Mouse (Mus musculus): ENCODE results near the gene Kifc3. TPM values are rescaled to one million over a fixed set of nuclear protein-coding genes. Genes with fewer than 3 reads are reported as not detected.

Gene Kifc3
- polyA plus RNA-seq, 1 experiment from 2014 or later, result 9.3 TPM

DNA sequence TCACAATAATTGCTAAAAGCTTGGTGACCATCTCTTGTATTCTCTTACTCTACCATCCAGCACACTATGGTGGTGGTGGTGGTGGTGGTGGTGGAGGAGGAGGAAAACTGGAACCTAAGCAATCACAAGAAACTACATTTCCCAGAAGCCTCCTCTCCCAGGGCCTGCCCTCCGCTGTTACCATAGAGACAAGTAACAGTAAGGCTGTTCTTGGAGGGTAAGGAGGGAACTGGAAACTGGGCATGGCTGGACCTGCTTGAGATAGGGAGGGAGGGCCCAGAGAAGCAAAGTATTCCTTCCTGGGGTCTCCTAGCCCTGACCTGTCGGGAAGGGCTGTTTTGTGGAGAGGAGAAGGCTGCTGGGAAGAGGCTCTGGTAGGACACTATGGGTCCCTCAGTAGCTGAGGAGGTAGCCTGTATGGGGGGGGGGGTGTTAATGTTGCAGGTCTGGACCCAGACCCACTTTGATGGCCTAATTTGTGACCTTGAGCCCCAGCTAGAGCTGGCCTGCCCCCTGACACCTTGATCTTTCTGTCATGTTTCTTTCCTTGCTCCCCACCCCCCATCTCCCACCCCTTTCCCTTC lies 147.6 kb downstream of the Kifc3 start, which contains the start of gene Drc7:
Drc7 (plus strand) TSS at position 177 of the 584 bp plus-strand sequence.
- no peaks in the 10 kb centered on the region for H3K9me3 ChIP-seq (ENCODE audit: control insufficient read depth, low read length)
- peaks cover 2 to 5% of the 10 kb centered on the region in 2 experiments; a peak in 2 of 4 replicates for H3K4me1 ChIP-seq (ENCODE audit: control insufficient read depth in 2 of 2, insufficient read depth in 2 of 2, low read length in 2 of 2)
- no peaks in the 10 kb centered on the region for H3K36me3 ChIP-seq (ENCODE audit: control insufficient read depth, insufficient read depth, low read length)
- H3K4me3 ChIP-seq (ENCODE audit: control insufficient read depth in 1 of 2, insufficient read depth in 1 of 2, low read depth in 1 of 2, low read length in 2 of 2), result no peak within 1 kb of the TSS
- no peak within 1 kb of the TSS for H3K27ac ChIP-seq (replicated peaks in 1 of 2; ENCODE audit: control insufficient read depth in 1 of 2, insufficient read depth in 1 of 2, low read depth in 2 of 2, low read length in 2 of 2)
- 0 out of 2 replicates have a peak, but pooled peaks have one; percentile 28 for ATAC-seq (ENCODE audit: insufficient number of reproducible peaks, insufficient read depth, low FRiP score, low read depth)
- H3K4me2 ChIP-seq (ENCODE audit: low read length), result no peak within 1 kb of the TSS
- 12% methylated on average over 2 of the region's 2 CpGs for WGBS
- H3K27me3 ChIP-seq (ENCODE audit: control insufficient read depth, insufficient read depth, low read length), result no peaks in the 10 kb centered on the region
- H3K9ac ChIP-seq (ENCODE audit: low read length), result no peak within 1 kb of the TSS

DNA sequence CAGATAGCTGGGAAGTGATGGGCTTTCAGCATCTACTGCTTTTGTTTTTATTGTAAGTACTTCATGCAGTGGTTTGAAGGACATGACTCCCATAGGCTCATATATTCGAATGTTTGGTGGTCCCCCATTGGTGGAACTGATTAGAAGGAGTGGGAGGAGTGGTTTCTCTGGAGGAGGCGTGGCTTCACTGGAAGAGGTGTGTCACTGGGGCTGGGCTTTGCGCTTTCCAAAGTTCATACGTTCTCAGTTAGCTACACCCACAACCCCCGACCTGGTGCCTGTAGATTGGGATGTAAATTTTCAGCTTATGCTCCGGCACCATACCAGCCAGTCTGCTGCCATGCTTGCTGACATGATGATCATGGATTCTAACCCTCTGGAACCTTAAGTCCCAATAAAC lies 148.2 kb downstream of the Kifc3 start:
- no peaks in the 10 kb centered on the region for H3K9me3 ChIP-seq (ENCODE audit: control insufficient read depth, low read length)

More for the DNA sequence above, 148.2 kb downstream of the Kifc3 start:
- WGBS, result 57% methylated on average over 6 of the region's 6 CpGs
- no peak for ATAC-seq (ENCODE audit: insufficient number of reproducible peaks, insufficient read depth, low FRiP score, low read depth)
- Histone ChIP-seq H3K9ac (ENCODE audit: low read length) (no peak overlapping the region), H3K4me1 (ENCODE audit: control insufficient read depth in 2 of 2, insufficient read depth in 2 of 2, low read length in 2 of 2) (peaks cover 2% of the 10 kb centered on the region in 2 experiments; a peak in 2 of 4 replicates), H3K27me3 (ENCODE audit: control insufficient read depth, insufficient read depth, low read length) (no peaks in the 10 kb centered on the region), H3K36me3 (ENCODE audit: control insufficient read depth, insufficient read depth, low read length) (no peaks in the 10 kb centered on the region), H3K4me2 (ENCODE audit: low read length) (no peak overlapping the region), H3K4me3 (ENCODE audit: control insufficient read depth in 1 of 2, insufficient read depth in 1 of 2, low read depth in 1 of 2, low read length in 2 of 2) (no peak overlapping the region), H3K27ac (replicated peaks in 1 of 2; ENCODE audit: control insufficient read depth in 1 of 2, insufficient read depth in 1 of 2, low read depth in 2 of 2, low read length in 2 of 2) (no peak overlapping the region)

Other genes with a start within 250 kb of the Kifc3 start
- gene Adgrg1, start 228.1 kb downstream of the Kifc3 start, polyA plus RNA-seq (2014; fragmentation: Nextera tagmentation; extraction: Ambion mirVana), result 2.7 and 2.9 TPM in 2 replicates
- 3.4 and 3.7 TPM in 2 replicates for gene Adgrg3, start 185.1 kb downstream of the Kifc3 start, polyA plus RNA-seq (2014; fragmentation: Nextera tagmentation; extraction: Ambion mirVana)
- gene Drc7, start 147.7 kb downstream of the Kifc3 start, polyA plus RNA-seq (2014; fragmentation: Nextera tagmentation; extraction: Ambion mirVana), result not detected in 2 replicates
- 15.0 and 15.2 TPM in 2 replicates for gene Katnb1, start 121.6 kb downstream of the Kifc3 start, polyA plus RNA-seq (2014; fragmentation: Nextera tagmentation; extraction: Ambion mirVana)
- gene Cngb1, start 103.8 kb upstream of the Kifc3 start, polyA plus RNA-seq (2014; fragmentation: Nextera tagmentation; extraction: Ambion mirVana), result 0.71 and 1.00 TPM in 2 replicates
- gene Tepp, start 107.8 kb upstream of the Kifc3 start, polyA plus RNA-seq (2014; fragmentation: Nextera tagmentation; extraction: Ambion mirVana), result 0.40 TPM in 1 of 2 replicates, not detected in the other
- gene Zfp319, start 129.1 kb upstream of the Kifc3 start, polyA plus RNA-seq (2014; fragmentation: Nextera tagmentation; extraction: Ambion mirVana), result 5.2 and 5.3 TPM in 2 replicates
- gene Usb1, start 129.5 kb upstream of the Kifc3 start, polyA plus RNA-seq (2014; fragmentation: Nextera tagmentation; extraction: Ambion mirVana), result 24.9 and 26.1 TPM in 2 replicates
- 49.7 and 58.5 TPM in 2 replicates for gene Mmp15, start 149.5 kb upstream of the Kifc3 start, polyA plus RNA-seq (2014; fragmentation: Nextera tagmentation; extraction: Ambion mirVana)
- gene Cfap20, start 232.1 kb upstream of the Kifc3 start, polyA plus RNA-seq (2014; fragmentation: Nextera tagmentation; extraction: Ambion mirVana), result 184 and 195 TPM in 2 replicates

Measured in heart, embryonic 14.5 days (tissue).